Mouse (Mus musculus) urinary bladder, postnatal 4 days (tissue): ENCODE results near the gene Hist1h2ak.
"Not testable (repeated sequence)": the region's sequence is repeated elsewhere in the genome, so short reads cannot be mapped to it uniquely, and the experiment has no call there.

Source experiments
- DNase-seq, 2 experiments: peaks; one replicate each; pipeline ENCODE4 v3.0.0; 2021 to 2022; ENCODE audit warnings: low spot score in 2 of 2

Gene Hist1h2ak

DNA sequence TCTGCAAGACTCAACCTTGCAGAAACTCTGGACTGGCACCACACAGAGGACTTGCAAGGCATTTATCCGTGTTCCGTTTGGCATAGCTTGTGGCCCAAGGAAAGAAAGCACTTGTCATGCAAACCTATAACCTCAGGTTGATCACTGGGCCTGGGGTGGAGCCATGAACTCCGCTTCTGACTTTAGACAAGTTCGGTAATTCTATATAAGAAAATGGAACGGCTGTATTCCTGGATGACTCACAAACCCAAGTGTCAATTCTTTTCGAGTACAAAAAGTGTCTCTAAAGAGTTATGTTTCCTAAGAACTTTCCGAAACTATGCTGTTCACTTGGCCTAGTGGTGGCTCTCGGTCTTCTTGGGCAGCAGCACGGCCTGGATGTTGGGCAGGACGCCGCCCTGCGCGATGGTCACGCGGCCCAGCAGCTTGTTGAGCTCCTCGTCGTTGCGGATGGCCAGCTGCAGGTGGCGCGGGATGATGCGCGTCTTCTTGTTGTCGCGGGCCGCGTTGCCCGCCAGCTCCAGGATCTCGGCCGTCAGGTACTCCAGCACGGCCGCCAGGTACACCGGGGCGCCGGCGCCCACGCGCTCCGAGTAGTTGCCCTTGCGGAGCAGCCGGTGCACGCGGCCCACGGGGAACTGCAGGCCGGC, 32.4 kb downstream of the Hist1h2ak start:
- DNase-seq = not testable (repeated sequence)

DNA sequence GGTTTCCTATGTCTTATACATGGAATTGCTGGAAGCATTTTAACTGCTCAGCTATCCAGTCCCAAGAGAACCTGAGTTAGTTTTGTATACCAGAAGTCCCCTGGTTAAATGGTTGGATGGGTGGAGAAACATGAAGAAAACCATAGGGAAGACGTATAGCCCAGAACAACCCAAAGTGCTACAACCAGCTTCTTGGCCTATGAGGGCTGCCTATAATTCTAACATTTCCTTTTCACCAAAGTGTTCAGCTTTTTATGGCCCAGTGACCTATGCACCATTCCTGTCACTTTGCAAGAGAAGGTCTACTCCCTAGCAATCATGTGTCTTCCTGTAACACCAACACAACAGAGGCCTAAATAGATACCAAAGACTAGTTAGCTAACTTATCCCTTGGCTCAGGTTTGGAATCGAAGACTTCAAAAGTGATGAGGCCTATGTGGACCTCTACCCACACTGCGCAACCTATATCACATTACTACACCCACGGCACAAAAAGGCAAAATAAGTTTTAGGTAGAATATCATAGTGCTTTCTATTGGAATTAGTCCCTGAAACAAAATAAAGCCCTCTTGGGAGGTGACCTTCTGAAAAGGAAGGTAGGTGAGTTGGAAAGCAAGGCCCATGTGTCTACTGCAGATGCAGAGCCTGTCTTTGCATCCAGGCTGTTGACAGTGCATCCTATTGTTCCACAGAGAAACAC, 35.1 kb downstream of the Hist1h2ak start:
- no peak for DNase-seq

DNA sequence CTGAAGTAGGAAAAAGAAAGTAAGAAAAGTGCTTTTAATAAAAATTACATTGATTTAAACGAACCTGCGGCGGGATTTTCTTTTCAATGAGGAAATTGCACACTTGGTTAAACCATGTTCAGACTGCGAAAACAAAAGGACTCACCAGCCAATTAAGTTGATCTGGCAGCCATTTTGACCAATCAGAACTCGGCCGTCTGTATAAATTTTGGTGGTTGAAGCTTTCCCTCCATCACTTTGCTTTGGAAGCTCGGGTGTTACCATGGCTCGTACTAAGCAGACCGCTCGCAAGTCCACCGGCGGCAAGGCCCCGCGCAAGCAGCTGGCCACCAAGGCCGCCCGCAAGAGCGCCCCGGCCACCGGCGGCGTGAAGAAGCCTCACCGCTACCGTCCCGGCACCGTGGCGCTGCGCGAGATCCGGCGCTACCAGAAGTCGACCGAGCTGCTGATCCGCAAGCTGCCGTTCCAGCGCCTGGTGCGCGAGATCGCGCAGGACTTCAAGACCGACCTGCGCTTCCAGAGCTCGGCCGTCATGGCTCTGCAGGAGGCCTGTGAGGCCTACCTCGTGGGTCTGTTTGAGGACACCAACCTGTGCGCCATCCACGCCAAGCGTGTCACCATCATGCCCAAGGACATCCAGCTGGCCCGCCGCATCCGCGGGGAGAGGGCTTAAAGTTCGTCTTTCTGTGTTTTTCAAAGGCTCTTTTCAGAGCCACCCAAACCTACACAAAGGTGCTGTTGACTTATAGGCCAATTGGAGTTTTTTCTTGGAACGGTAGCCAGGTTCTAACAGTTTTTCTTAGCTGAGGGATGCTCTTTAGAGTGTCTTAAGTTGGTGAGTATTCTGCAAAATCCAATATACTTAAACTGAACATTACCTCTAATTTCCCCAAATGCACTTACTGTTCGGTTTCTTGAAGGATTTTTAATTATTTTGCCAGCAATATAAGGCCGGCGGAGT, 36.0 kb downstream of the Hist1h2ak start, which contains the start of gene Hist1h3h:
Hist1h3h (plus strand) TSS at position 263 of the 961 bp plus-strand sequence.
- peak; percentile 72 to 77 for DNase-seq

DNA sequence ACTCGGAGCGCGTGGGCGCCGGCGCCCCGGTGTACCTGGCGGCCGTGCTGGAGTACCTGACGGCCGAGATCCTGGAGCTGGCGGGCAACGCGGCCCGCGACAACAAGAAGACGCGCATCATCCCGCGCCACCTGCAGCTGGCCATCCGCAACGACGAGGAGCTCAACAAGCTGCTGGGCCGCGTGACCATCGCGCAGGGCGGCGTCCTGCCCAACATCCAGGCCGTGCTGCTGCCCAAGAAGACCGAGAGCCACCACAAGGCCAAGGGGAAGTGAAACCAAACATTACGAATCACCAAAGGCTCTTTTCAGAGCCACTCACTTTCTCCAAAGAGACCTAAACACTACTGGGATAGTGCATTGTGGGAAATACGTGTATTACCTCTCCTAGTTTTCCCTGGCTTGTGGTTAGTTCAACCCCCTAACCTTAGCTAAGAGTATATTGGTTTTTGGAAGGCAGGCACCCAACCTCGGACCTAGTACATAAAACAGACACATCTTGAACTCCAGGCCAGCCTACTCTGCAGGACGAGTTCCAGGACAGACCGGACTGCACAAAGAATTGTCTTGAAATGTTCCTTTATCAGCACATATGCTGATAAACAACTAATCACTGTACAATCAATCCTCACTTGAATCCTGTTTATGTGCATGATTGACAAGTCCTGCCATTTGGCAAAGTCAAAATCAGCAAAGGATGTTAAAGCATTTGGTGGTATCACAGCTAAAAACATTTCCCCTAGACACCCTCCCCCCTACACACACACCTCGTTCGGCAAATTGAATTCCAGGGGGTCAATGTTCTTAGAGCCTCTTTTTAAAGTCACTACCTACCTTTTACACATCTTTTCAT, 36.9 kb downstream of the Hist1h2ak start:
- DNase-seq = not testable (repeated sequence)

DNA sequence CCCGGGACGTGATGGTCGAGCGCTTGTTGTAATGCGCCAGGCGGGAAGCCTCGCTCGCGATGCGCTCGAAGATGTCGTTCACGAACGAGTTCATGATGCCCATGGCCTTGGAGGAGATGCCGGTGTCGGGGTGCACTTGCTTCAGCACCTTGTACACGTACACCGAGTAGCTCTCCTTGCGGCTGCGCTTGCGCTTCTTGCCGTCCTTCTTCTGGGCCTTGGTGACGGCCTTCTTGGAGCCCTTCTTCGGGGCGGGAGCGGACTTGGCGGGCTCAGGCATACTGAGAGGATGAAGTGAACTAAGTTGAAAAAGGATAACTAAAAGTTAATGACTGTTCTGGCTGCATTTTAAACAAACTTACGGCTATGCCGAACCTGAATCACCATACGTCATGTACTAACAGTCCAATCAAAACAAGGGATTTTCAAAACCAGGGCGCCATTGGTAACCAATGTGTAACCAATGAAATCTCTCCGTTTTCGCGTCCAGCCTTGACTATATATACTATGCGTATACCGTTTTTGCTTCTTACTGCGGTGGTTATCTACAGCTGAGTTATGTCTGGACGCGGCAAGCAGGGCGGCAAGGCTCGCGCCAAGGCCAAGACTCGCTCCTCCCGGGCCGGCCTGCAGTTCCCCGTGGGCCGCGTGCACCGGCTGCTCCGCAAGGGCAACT, 37.6 kb downstream of the Hist1h2ak start, which contains the start of the genes Hist1h2bl and Hist1h2ai:
Hist1h2bl (minus strand) TSS at position 280 of the 676 bp plus-strand sequence.
Hist1h2ai (plus strand) TSS at position 559 of the 676 bp plus-strand sequence.
- peak; percentile 65 to 69 for DNase-seq

DNA sequence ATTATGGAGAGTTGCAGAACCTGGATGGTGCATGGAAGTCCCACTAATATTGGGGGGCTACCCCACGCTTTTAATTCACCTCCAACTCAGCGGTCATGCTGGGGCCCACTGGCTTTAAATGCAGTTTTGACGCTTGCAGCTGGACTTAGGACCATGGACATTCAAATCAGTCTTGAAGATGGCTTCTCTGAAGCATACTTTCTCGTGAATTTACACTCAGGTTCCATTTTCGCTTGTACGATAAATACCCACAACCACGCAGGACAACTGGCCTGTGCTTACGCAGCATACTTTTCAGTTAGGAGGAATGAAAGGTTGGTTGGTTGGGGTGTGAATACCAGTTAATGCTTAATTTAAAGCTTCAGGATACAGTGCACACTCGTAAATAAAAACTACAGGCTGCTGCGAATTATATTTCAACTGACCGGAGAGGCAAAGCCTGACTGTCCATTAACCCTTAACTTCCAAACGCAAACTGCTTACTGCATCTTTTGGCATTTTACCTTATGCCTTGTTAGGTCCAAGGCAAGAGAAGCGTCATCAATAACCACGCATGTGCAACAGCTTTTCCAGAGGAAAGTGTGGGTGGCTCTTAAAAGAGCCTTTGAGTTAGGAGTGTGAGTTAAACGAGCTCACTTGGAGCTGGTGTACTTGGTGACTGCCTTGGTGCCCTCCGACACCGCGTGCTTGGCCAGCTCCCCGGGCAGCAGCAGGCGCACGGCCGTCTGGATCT, 38.3 kb downstream of the Hist1h2ak start:
- DNase-seq = no peak

DNA sequence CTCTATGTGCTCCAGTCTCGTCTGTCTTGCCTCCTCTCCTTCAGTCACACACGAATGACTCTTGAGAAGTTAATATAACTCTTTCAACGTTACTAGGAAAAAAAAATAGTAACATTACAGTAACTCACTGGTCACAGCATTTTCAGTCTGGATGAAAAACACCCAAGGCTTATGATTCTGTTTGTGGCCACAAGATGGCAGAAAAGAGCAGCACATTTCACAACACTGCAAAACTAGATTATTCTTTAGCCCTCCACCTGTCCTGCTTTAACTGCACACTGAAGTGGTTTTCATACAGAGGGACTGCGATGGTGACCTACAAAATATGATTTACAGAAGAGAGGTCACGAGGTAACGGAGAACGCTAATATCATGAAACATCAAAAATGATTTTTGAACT, 38.9 kb downstream of the Hist1h2ak start:
- no peak for DNase-seq

DNA sequence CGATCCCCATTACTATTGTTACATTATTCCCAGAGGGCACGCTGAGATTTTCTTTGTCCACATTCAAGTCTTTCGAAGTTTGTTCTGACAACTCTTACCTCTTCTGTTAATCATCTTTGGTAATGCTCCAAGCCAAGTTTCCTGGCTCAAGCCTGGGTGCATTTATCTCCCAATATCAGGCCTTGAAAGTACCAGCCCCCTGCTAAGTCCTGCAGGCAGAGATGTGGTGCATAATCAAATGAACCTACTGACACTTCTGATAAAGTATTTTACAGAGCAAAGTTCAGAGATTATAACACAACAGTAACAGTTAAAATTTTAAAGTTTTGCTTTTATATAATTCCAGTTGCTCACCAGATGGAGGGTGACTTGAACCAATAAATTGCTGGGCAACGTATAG, 41.9 kb downstream of the Hist1h2ak start:
- DNase-seq = no peak

DNA sequence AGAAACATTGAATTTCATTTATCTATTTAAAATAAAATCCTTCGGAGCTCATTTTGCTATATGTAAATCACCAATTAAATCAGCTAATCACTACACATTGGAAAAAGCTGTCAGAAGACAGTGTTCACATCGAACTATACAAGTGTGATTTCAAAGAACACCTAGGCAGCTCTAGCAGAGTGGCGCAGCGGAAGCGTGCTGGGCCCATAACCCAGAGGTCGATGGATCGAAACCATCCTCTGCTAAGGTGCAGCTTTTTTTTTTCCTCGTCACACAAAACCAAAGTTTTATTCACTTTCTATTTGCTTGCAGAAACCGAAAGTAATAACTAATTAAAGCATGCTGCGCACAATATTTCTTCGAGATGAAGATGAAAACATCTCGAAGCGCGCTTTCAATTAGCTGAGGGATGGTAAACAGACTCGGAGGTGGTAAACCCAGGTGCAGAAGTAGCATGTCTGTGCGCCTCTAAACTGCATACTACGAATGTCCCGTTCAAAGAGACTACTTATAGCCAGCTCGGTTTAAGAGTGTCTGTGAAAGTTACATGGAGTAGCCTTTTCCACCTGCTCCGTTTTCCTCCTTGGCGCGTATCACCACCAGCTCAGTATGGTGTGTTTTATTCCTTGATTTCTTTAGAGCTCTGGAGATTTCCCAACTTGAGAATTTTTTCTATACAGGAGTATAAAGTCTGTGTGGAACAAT, 42.7 kb downstream of the Hist1h2ak start:
- peak; percentile 59 to 68 for DNase-seq

DNA sequence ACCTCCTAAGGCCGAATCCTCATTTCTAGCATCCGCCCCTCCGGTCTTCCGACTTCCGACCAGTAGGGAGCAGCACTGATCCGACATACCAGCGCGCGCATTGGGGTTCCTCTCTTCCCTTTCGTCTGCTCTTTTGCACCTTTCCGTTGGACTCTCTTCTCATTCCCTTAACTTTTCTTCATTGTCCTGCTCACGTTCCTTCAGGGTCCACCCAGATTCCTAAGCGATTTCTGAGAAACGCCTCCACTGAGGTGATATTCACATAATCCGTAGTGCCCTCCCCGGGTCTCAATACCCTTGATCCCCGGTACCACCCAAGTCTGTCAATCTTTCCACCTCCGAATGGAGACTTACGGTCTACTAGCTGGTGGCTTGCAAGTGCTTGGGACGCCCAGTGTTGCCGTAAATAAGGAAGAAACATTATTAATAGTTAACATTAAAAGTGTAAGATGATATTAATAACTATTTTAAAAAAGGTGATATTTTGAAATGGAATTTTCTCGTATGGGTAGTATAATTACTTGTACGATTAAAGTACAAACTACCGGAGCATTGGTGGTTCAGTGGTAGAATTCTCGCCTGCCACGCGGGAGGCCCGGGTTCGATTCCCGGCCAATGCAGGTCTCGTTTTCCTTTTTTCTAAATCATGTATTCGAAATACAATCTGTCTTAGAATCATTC, 43.5 kb downstream of the Hist1h2ak start:
- DNase-seq = peak; percentile 79 to 91

DNA sequence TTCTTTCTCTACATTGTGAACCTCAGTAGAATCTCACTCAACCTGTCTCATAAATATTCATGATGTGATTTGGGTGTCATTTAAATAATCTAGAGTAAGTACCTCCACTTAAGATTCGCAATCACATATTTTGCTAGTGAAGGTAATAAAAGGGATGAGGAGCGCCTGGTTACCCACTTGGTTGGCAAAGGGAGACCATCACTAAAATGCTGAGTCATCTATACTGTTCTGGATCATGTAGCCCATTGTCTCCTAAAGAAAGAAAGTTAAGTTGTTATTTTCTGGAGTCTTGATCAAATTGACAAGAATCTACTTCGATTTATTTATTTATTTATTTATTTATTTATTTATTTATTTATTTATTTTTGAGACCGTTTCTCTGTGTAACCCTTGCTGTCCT, 47.0 kb downstream of the Hist1h2ak start:
- DNase-seq = no peak
